Mouse (Mus musculus) G1E (cell line): ENCODE measurements at regions not wholly inside any gene's neighbourhood (a gene's known extent, or its start where the extent isn't known, plus 50 kb on each side); places are given as distances from the start of the nearest gene placed in this dataset.

Experiments used
- CTCF ChIP-seq: IDR thresholded peaks from 2 replicates; pipeline ENCODE4 v1.5.1; 2012; ENCODE audit warnings: low read depth, low read length, inconsistent platforms, mixed read lengths
- GATA1 ChIP-seq: IDR thresholded peaks from 2 replicates; pipeline ENCODE4 v1.6.1; 2012; ENCODE audit warnings: borderline replicate concordance, low read length, inconsistent platforms, mixed read lengths
- POLR2AphosphoS5 ChIP-seq: IDR thresholded peaks from 2 replicates; pipeline ENCODE4 v1.6.1; 2012; ENCODE audit warnings: low read depth, low read length, inconsistent platforms; ENCODE audit not compliant: insufficient replicate concordance

- TF ChIP-seq GATA1 (no peak), CTCF (no peak), POLR2AphosphoS5 (no peak)
These were observed 1354.6 kb upstream of the Lrrc6 start for GRCm38 (mm10) chr15:67855291-67855690.
